Mouse (Mus musculus) lung, postnatal 25 days (tissue): ENCODE results near the gene Agxt.
A peak's percentile ranks its signal among the peaks of the same experiment; 100 is the strongest.

Experiments used
- DNase-seq: peaks from one replicate; pipeline ENCODE4 v3.0.0; 2022; ENCODE audit warnings: low spot score

Gene Agxt

DNA sequence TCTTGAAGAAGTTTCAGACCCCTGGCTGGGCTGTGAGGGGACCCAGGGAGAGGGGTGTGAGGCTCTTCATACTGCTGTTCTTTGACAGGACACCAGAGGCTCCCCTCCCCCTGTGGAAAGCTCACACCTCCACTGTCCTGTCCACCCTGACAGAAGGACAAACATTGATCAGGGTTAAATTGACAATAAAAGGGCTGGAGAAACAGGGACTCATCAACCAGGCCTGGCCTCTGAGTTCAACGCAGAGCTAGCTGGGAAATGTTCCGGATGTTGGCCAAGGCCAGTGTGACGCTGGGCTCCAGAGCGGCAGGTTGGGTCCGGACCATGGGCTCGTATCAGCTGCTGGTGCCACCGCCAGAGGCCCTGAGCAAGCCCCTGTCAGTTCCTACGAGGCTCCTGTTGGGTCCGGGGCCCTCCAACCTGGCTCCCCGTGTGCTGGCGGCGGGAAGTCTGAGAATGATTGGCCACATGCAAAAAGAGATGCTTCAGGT is at the start of gene Agxt:
Agxt (plus strand) TSS at position 205 of the 491 bp plus-strand sequence.
- DNase-seq, result no peak

DNA sequence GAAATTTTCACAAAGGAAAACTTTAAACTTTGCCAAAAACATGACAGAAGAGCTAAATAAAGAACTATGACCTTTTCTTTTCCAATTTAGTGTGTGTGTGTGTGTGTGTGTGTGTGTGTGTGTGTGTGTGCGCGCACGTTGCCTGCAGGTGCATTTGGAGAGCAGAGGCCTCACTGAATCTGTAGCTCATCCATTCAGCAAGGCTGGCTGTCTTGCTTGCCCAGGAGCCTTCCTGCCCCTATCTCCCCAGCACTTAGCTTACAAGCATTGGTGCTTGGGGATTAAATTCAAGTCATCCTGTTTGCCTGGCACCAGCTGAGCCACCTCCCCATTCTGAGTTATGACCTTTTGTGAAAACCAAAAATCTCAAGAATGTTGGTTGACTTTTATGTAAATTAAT is 42.5 kb upstream of the Agxt start:
- no peak for DNase-seq

DNA sequence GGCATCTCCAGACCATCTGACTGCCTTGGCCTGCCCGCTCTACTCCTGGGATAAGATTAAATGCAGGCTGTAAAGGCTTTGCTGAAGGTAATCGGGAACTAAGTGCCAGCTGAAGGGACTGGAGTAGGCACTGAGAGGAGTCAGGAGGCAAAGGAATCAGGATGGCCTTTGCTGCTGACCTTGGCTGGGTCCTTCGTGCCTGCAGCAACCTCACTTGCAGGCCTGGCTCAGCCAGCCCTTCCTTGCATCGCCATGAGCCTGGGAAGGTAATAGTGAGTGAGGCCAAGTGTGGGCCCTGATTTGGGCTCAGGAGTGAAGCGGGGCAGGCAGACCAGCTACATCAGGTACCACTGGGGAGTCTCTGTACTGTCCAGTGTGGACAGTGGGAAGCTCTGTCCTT is 36.1 kb upstream of the Agxt start:
- no peak for DNase-seq

DNA sequence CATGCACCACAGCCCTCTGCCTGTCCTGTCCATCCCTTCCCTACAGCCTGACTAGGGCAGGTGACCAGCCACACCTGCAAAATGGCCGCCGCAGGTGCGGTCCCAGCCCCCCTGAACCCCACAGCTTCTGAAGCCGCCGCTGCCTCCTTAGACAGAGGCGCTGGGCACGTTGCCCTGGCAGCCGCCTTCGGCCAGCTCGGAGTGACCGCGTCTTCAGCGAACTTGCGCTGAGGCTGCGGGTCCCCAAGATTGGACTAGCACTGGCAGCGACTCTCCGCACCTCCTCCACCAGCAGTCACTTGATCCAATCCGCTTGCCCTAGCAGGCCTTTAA is 34.8 kb upstream of the Agxt start:
- no peak for DNase-seq

DNA sequence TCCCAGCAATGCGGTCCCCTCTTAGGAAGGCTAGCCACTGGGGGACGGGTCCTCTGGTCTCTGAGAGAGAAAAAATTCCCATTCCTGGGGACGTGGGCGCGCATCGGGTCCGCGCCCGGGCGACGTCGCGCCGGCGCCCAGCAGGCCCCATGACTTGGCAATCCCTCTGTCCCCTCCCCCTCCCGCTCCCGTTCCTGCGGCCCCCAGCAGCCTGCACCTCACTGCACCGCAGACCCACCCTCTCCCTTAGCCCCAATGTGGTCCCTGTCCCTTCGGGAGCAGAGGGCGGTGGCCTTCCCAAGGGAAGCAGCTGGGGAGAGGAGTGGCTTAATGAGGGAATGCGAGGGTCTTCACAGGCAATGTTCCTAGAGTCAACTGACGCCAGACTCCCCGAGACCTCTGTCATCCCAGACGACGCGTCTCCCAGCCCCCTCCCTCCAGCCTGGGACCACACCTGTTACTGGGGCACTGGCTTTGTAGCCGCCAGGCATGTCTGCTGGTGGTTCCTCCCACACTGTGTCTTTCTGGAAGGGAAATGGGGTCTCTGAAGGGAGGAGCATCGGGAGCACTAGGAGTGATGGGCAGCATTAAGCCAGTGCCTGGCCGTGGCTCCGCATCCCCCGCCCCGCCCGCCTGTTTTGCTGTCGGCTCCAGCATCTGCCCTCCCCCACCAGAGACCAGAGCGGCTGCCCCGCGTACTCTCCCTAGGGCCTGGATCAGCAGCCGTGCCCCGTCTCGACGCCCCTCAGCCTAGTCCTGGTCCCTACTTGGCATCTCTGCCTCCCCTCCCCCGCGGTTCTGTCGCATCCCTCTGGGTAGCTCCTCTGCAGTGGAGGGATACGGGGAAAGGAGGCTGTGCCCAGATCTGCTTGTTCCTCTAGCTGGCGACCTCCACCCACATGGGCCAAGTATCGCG is 34.2 kb upstream of the Agxt start:
- no peak for DNase-seq

DNA sequence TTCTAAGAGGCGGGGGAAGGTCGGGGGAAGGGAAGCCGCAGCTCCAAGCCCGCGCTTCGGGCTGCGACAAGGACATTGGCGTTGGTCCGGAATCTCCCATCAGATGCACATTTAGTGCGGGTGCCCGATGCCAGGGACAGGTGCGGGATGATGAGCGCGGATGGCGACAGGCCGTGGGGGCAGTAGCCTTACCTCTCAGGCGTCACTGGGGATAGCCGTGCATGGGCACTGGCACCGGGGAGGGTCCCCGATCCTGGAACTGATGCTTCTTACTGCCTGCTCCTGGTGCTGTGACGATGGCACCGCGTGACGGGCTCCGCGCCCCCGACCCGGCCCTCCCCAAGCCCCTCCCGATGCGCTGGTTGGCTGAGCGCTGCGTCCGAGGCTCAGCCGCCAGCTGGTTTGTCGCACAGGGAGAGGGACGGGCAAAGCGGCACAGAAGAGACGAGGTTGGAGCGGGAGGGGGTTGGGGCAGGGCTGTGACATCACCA is 33.4 kb upstream of the Agxt start, which contains the start of gene Kif1a:
Kif1a (minus strand) TSS at position 381 of the 491 bp plus-strand sequence.
- no peak for DNase-seq

DNA sequence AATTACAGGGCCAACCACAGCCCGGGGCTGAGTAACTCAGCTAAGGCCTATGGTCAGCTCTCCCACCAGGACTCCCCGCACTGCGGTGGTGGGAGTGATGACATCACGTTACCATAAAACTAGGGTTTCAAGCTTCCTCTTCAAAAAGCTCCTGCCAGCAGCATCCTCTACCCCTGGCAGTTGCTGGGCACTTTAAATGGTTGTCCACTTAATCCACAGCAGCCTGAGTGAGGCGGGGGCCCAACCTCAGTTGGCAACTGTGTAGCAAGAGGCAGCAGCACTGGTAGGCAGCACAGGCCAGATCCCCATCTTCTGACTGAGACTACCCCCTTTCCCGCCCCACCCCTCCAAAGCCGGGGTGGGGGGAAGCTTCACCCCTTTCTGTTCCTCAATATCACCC is 32.3 kb upstream of the Agxt start:
- DNase-seq, result no peak

DNA sequence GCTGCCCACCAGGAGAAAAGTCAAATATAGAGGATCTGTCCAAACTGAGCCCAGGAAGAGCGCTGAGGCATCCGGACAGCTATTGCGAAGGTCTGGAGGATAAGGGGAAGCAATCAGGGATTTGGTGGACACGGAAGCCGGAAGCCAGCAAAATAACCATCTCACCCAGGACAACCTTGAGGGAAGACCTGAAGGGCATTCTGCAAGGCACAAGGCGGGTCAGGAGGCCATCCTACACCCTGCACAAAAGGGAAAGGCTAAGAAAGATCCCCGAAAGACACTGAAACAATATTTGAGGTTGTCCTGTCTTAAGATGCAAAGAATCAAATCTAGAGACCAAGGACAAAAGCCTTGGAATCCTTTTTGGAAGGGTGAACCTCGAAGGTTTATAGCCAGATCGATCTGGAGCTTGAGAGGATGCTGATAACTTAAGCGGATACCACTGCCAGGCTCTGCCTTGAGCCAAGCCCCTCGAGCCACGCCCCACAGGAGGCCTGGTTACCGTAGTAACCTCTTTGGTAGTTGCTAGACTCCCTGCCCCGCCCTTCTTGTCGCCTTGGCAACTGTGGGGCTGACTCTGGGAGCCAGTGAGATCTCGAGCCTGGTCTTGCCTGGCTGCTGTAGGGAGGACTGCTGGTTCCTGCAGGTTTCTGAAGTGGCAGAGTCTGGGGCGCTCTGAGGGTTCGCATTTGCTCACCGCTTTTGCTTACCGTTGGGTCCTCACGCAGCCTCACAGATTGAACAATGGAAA is 20.2 kb upstream of the Agxt start:
- DNase-seq, result peak; percentile 61

DNA sequence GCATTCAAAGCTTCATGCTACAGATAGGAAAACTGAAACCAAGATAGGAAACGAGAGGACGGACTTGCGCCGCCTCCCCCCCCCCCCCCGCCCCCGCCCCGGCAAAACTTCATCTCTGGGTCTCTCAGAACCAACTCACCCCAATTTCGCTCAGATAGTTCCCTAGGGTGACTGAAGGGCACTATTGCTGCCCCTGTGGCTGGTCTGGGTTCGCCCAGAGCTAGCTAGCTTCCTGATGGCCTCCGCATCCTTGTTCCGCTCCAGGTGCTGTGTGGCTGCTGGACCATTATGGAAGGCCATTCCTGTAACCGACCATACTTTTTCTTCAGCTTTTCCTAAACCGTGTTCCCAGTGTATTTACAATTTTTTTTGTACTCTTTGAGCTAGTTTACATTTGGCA is 19.6 kb upstream of the Agxt start:
- DNase-seq, result no peak

DNA sequence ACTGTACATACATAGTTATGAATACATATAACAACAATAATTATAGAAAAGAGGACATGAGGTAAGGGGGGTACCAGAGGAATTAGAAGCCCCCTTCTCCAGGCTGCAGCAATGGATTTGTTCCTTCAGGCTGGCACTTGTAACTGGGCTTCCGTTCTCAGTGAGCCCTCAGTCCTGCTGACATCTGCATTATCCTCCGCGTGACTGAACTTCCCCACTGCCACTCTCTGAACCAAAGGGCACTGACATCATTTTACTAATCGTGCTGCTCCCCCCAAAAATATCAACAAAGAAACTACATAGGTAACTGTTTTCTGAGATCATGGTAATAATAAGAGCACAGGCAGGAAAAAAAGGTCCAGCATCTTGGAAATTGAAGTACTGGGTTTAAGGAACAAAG is 16.2 kb upstream of the Agxt start:
- DNase-seq, result no peak

DNA sequence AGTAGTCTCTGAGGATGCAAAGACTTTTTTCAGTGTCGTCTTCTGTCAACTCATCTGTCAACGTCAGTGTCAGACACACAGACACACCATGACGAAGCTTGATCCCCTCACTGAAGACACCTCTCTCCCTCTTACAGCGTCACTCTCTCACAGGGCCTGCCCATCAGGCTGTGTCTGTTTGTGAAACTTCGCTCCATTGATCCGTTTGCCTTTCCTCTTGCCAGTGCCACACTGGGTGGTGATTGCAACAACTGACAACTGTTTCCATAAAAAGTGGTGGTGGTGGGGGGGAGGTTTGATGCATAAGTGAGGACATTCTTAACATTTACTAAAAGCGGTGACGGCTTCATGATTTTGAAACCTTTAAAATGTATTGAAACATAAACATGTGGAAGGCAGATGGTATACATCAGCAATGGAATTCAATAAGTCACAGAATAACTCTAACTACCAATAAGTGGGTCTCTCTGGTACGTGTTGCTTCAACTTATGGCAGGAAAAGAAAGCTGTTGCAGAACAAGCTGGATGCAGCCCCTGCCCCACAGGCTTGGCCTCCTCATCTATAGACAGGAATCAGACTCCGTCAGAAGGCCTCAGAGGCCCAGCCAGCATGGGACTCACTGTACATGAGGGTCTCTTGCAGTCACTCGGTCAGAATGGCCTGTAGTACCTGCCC is 11.7 kb upstream of the Agxt start:
- DNase-seq, result no peak

DNA sequence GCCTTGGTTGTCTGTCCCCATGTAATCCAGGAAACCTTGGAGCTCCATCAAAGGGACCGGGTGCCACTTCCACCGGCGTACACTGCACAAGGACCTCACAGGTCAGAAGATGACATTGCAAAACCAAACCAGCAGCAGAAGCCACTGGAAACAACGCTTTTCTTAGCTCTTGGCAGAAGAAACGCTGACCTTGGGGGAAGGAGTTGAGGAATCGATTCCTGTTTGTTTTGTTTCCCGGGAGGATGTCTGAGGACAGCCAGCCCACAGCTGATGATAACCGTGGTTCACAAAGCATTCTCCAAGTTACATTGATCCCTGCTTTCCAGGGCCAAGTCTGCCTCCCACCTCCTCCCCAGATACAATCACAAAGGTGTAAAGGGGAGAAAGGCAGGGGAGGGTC is 11.0 kb upstream of the Agxt start:
- no peak for DNase-seq

DNA sequence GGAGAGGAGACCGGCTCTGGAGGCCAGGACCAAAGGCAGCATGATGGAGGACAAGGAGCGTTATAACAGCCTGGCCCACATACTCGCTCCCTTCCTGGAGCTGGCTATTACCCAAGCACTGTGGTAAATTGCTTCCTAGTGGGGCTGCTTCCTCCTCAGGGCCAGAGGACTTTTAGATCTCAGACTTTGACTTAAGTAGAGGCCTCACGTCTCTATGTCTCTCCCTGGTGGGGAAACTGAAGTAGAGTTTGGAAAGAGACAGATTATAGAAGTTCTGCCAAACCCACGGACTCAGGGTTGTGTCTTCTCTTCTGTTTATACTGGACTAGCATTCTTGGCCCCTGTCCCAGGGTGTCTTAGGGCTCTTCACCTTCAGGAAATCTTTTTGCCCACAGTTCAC is 9.8 kb upstream of the Agxt start:
- DNase-seq, result peak; percentile 29

DNA sequence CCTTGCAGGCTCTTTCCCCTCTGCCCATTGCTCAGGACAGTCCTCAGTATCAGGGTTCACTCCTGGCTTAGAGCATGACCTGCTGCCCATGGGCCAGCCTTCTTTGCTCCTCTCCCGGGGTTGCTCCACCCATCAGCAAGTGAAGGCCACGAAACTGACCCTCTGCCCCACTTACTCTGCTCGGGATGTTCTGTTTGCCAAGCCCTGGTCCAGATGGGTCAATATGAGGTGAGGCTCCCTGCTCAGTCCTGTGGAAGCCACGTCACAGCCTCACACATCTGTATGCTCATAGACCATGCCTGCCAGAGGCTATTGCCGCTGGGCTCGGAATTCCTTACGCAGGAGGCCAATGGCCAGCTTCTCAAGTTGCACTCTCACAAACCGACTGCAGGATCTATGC is 6.8 kb upstream of the Agxt start:
- DNase-seq, result no peak

DNA sequence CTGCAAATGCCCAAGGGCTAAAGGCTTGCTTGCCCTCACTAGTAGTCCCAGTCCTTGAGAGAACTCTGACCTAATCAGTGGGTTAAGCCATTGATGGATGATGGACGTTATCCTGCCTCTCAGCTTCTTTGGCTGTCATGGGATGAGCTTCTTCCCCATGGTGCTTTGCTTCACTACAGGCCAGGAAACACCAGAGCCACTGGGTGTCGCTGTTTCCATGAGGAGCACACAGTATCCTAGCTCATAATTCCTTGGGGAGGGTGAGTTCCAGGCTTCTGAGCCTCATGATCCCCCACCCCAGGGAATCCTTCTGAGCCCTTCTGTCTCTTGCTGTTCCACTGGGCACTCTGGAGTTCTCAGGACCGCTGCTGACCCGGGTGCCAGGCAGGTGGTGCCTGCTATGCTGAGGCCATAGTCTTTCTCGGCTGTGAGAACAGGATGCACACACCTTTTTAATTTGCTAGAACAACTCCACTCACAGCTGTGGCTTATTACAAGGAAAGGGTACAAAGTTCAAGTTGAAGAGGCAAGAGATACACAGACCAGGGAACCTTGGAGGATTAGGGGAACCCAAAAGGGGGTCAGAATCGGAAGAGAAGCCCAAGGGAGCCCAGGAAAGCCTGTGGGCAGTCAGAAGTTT is 6.2 kb upstream of the Agxt start:
- peak; percentile 51 for DNase-seq

DNA sequence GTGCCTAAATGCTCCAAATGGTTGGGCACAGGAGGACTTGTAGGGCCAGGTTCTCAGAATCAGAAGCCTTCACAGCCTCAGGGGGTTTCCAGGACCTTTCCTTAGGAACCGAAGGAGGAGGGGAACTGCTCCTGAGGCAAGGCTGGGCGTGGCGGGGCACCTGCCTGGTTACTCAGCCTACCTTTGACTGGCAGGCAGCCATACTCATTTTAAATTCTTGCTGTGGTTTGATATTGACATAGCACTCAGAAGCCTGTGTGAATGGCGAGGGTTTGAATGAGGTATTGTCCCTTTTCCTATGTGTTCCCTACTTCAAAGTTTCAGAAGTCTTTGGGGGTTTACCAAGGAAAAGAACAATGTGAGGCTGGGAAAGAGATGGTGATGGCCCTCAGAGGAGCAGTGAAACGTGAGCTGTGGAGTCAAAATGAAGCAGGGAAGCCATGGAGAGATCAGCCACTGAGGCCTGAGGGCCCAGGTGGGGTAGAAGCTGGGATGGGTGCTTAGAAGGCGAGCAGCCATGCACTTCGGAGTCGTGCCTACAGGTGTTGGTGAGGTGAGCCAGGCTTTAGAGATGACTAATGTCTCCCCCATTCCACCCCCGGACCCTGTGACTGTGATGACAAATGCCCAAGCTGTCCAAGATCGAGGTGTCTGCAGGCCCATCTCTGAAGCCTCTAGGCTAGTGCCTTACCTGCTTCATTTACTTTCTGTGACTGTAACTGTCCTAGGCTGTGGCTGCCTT is 4.6 kb upstream of the Agxt start:
- peak; percentile 82 for DNase-seq

DNA sequence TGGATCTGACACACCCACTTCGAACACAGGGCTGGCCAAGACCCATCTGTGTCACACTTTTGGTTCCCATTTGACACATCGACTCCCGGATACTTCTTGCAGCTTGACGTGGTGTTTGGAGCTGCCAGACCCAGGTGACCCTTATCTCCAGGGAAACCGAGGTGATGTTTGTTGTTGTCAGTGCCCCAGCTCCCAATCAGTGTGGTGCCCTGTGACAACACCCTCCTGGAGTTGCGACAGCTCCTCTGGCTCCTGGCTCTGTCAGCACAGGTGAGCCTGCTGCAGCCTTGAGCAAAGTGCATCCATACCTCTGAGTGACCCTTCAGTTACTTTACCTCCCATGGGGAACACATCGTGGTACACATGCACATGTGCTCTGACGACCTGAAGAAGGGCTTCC is 2.4 kb upstream of the Agxt start:
- DNase-seq, result peak; percentile 73

DNA sequence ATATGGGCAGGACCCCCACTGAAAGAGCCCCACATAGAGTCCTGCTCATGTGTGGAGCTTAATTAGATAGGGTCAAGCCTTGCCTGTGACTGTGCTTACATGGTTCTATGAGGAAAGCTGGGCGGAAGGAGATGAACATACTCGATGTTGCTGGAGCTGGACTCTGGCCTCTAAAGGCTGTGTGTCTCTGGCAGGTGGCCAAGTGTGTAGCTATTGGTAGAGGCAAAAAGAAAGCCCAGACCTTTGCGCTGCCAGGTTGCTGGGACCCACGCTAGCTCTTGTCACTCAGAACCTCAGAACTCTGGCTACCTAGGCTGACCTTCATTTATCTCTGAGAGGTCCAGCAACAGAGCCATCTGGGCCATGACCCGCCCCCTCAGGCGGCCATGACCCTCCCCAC is 3.5 kb downstream of the Agxt start:
- DNase-seq, result no peak

DNA sequence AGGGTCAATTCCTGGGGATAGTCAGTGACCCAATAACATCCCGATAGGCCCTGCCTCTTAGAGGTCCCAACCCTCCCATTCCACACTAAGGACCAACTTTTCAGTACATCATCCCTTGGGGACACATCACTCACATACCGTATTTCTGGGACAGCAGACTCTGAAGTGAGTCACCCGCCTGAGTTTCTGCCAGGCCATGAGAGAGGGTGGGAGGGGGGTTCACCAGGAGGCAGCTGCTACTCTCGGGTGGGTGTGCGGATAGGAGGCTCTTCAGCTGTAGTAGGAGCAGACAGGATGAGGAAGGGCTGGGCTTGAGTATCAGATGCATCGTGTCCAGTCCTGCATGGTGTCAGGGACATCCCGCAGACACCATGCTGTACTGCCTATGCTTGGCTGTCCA is 4.7 kb downstream of the Agxt start:
- DNase-seq, result no peak

DNA sequence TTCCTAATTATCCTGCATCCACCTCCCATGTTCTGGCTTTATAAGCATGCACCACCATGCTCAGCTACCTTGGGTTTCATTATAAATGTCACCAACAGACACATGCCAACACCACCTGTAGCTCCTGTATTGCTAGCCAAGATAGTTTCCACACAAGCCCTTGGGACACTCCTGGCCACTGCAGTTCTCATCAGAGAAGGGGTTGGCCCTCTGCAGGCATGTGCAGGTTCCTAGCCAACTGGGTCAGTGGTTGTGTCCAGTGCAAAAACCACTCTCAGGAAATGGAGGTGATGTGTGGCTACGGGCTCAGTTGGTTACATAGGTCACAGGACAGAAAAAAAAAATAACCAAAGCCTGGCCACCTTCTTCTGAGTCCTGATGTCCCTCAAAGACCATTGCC is 7.8 kb downstream of the Agxt start:
- DNase-seq, result no peak

DNA sequence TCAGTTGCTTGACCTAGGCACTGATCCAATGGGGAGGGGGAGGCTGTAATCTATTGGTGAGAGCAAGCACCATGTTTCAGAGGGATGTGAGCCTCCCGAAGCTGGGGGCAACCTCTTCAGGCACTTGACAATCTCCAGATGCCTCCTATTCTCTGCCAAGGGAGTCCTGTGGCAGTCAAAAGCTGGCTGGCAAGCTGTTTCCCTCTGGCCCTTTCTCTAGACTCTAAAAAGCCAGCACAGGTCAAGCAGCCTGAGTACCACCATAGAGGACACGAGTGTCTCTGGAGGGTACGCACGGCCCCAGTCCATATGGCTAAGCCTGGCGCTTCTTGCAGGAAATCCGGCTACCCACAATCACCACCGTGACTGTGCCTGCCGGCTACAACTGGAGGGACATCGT is 9.1 kb downstream of the Agxt start:
- DNase-seq, result no peak
